Mouse (Mus musculus) spleen, adult 2 months (tissue): ENCODE data around the gene Stoml2. TPM values are rescaled to one million over a fixed set of nuclear protein-coding genes. Genes with fewer than 3 reads are reported as not detected.

Experiments
- DNase-seq, 2 experiments: peaks; one replicate each; pipeline versions ENCODE4 v3.0.0 to v3.0.0-alpha.2; 2012 to 2021; ENCODE audit warnings: low spot score in 2 of 2, low read depth in 1 of 2
- H3K27ac ChIP-seq: fragments of 200-500 bp; 2 replicates; pipeline ENCODE4 v1.5.1; 2012; ENCODE audit warnings: low read length, inconsistent platforms; ENCODE audit not compliant: insufficient read depth
- H3K27me3 ChIP-seq: fragments of 200-500 bp; 2 replicates; pipeline ENCODE4 v1.6.1; 2012; ENCODE audit warnings: mild to moderate bottlenecking, moderate library complexity, low read length, inconsistent platforms; ENCODE audit not compliant: control insufficient read depth, insufficient read depth
- H3K36me3 ChIP-seq: fragments of 200-500 bp; 2 replicates; pipeline ENCODE4 v1.6.1; 2012; ENCODE audit warnings: mild to moderate bottlenecking, low read length, inconsistent platforms; ENCODE audit not compliant: control insufficient read depth, insufficient read depth
- H3K4me1 ChIP-seq: fragments of 200-500 bp; 2 replicates; pipeline ENCODE4 v1.6.1; 2011; ENCODE audit warnings: inconsistent platforms; ENCODE audit not compliant: control insufficient read depth, insufficient read depth, insufficient read length
- H3K4me3 ChIP-seq: fragments of 200-500 bp; 2 replicates; pipeline ENCODE4 v1.5.1; 2011; ENCODE audit warnings: mild to moderate bottlenecking, inconsistent platforms; ENCODE audit not compliant: insufficient read depth, insufficient read length; ENCODE audit errors: extremely low read depth
- CTCF ChIP-seq: fragments of 200-500 bp; IDR thresholded peaks from 2 replicates; pipeline ENCODE4 v1.5.1; 2011; ENCODE audit warnings: mild to moderate bottlenecking, inconsistent platforms; ENCODE audit not compliant: insufficient read depth, insufficient read length, insufficient replicate concordance; ENCODE audit errors: extremely low read depth
- POLR2A ChIP-seq: fragments of 200-500 bp; IDR thresholded peaks from 2 replicates; pipeline ENCODE4 v1.6.1; 2011; ENCODE audit warnings: low read depth, low read length, inconsistent platforms
- WGBS: fragments of 180-500 bp; shearing (Covaris S2); methylation state at CpG from one replicate; pipeline ENCODE4 v1.1.7; 2018; 5-methylcytosine and 5-hydroxymethylcytosine counted together
- polyA plus RNA-seq: library from polyadenylated mRNA; depleted of rRNA; stranded (reverse); fragments of >200 nt; gene quantifications from 2 replicates; pipeline ENCODE4 v1.2.3, GENCODE M21; 2012

Gene Stoml2
- polyA plus RNA-seq, 1 experiment, result 42.8 TPM

- TF ChIP-seq CTCF (no peak), POLR2A (no peak)
- Histone ChIP-seq H3K4me3 (peak within 1 kb of the TSS; percentile 73), H3K27me3 (no peaks in the 10 kb centered on the region), H3K27ac (peak within 1 kb of the TSS; percentile 80), H3K36me3 (no peaks in the 10 kb centered on the region), H3K4me1 (peaks cover 24% of the 10 kb centered on the region)
- peak; percentile 80 to 92 for DNase-seq
- 1% methylated on average over 33 of the region's 33 CpGs for WGBS
Observed at GRCm38 (mm10) chr4:43045659-43046302, 14.3 kb upstream of the Stoml2 start, which contains the start of gene Fam214b. Gene Fam214b, minus strand, starts transcription at chr4:43046220.

DNA sequence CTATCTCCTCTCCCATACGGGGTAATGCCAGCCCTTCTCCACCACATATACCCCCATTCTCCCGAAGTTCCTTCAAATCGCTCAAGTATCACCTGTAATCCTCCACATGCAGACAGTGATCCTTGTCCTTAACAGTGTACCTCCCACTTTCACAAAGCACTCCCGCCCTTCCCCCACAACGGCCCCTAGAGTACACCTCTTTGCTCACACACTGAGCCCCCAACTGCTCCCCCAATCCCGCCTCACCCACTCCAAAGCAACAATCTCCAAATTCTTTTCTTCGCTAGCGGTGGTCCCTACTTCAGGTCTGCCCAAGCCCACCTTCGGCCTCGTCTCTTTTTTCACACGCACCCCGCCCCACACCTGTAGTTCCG is 13.8 kb upstream of the Stoml2 start:
- H3K27ac ChIP-seq, result peak overlapping the region; percentile 80
- DNase-seq, result peak in 1 of 2 experiments; percentile 33
- TF ChIP-seq POLR2A, result no peak
- no peak for TF ChIP-seq CTCF
- 11% methylated on average over 13 of the region's 13 CpGs for WGBS
- peak overlapping the region; percentile 73 for H3K4me3 ChIP-seq
- H3K36me3 ChIP-seq, result no peaks in the 10 kb centered on the region
- no peaks in the 10 kb centered on the region for H3K27me3 ChIP-seq
- H3K4me1 ChIP-seq, result peaks cover 25% of the 10 kb centered on the region

DNA sequence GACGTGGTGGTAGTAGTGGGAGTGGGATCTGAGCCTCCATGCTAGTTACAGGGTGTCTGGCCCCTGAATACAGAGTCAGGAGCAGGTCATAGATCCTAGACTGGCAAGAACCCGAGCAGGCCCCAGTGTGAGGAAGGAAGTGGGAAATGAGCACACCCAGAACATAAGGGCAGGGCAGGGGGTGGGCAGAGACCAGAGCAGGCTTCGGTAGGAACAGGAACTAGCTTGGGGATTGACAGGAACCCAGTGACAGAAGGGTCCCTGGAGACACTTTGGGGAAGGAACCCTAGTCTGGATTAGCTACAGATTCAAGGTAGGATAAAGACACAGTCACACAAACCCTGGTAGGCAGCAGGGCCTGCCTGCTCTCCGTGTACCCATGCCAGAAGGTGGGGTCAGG is 13.2 kb upstream of the Stoml2 start:
- Histone ChIP-seq H3K36me3 (no peaks in the 10 kb centered on the region), H3K4me1 (peaks cover 25% of the 10 kb centered on the region), H3K27ac (peak overlapping the region; percentile 80), H3K4me3 (no peak overlapping the region), H3K27me3 (no peaks in the 10 kb centered on the region)
- TF ChIP-seq POLR2A, result no peak
- TF ChIP-seq CTCF, result no peak
- 6% methylated on average over 4 of the region's 4 CpGs for WGBS
- DNase-seq, result peak in 1 of 2 experiments; percentile 49

GRCm38 (mm10) chr4:43043644-43044357 is 12.3 kb upstream of the Stoml2 start:
- peaks cover 33% of the 10 kb centered on the region for H3K4me1 ChIP-seq
- WGBS, result 16% methylated on average over 7 of the region's 7 CpGs

GRCm38 (mm10) chr4:43040881-43041547 is 9.5 kb upstream of the Stoml2 start:
- 0 out of 2 replicates have a peak overlapping the region, but pooled peaks have one; percentile 25 for H3K27ac ChIP-seq
- DNase-seq, result no peak
- no peak overlapping the region for H3K4me3 ChIP-seq
- TF ChIP-seq POLR2A (no peak), CTCF (no peak)
- H3K4me1 ChIP-seq, result peaks cover 35% of the 10 kb centered on the region
- peaks cover 1% of the 10 kb centered on the region; the same call in 1 of the 2 replicates for H3K36me3 ChIP-seq
- H3K27me3 ChIP-seq, result no peaks in the 10 kb centered on the region
- WGBS, result 78% methylated on average over 9 of the region's 9 CpGs

More at GRCm38 (mm10) chr4:43043644-43044357, 12.3 kb upstream of the Stoml2 start:
- H3K36me3 ChIP-seq, result no peaks in the 10 kb centered on the region
- DNase-seq, result peak; percentile 79 to 84
- TF ChIP-seq CTCF, result no peak
- TF ChIP-seq POLR2A, result no peak
- H3K4me3 ChIP-seq, result peak overlapping the region; percentile 11; the same call in 1 of the 2 replicates
- no peaks in the 10 kb centered on the region for H3K27me3 ChIP-seq
- peak overlapping the region; percentile 80 for H3K27ac ChIP-seq

- H3K36me3 ChIP-seq, result peaks cover 1% of the 10 kb centered on the region; the same call in 1 of the 2 replicates
- TF ChIP-seq CTCF, result no peak
- peak; percentile 68 for TF ChIP-seq POLR2A
- peak overlapping the region; percentile 63 for H3K4me3 ChIP-seq
- whole genome bisulfite sequencing, result under 1% methylated on average over 25 of the region's 25 CpGs
- H3K27me3 ChIP-seq, result no peaks in the 10 kb centered on the region
- H3K4me1 ChIP-seq, result peaks cover 30% of the 10 kb centered on the region
- peak; percentile 91 to 95 for DNase-seq
- H3K27ac ChIP-seq, result peak overlapping the region; percentile 54
Observed at GRCm38 (mm10) chr4:43040114-43040572, 8.6 kb upstream of the Stoml2 start.

DNA sequence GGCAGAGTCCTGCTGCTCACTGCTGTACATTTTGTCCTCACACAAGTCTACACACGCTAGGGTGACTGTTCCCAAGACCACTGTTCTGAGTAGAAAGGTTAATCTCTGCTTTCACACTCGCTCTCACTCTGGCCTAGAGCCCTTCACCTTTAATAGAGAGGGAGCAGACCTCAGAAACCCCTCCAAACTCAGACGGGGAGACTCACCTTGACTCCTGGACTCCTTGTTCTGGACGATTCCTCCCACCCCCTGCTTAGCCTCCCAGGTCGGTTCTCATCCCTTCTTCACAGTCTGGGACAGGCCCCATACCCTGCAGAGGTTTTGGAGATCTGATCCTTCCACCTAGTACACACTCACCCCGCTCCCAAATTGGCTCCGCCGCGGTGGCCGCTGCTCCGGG is 8.1 kb upstream of the Stoml2 start:
- Histone ChIP-seq H3K4me1 (peaks cover 25% of the 10 kb centered on the region), H3K27ac (peak overlapping the region; percentile 54), H3K27me3 (no peaks in the 10 kb centered on the region), H3K36me3 (peaks cover 1% of the 10 kb centered on the region; the same call in 1 of the 2 replicates), H3K4me3 (peak overlapping the region; percentile 63)
- 13% methylated on average over 11 of the region's 11 CpGs for WGBS
- DNase-seq, result no peak
- no peak for TF ChIP-seq POLR2A
- TF ChIP-seq CTCF, result no peak
